Mouse (Mus musculus) embryonic stem cell, embryonic (primary cell): ENCODE data around the gene Gm26897.

Experiments used
- CTCF ChIA-PET, 4 experiments: fragments of 300-600 bp in 2 of 4; fragments of 350-600 bp in 2 of 4; sonication (Branson Sonifier 250); formaldehyde crosslinking; loops; one replicate each; lab custom pipeline; 2022; ENCODE audit warnings: inconsistent platforms in 2 of 4; lab: Charles Lee
- POLR2A ChIA-PET, 4 experiments: fragments of 300-600 bp in 2 of 4; fragments of 350-600 bp in 2 of 4; sonication (Branson Sonifier 250); formaldehyde crosslinking; loops; one replicate each; lab custom pipeline; 2022; ENCODE audit warnings: antibody characterized with exemption in 4 of 4, inconsistent platforms in 1 of 4; lab: Charles Lee

The Gm26897 gene

GRCm38 (mm10) chr5:111733851-111734250 lies at the start of gene Gm26897:
TSS of gene Gm26897 (plus strand) at chr5:111733924.
- ChIA-PET CTCF (interaction anchor here in 1 of 4 experiments (1.0 kb wide), 1 partner anchor 115 kb away, joined by 3 read pairs; no protein-coding TSS in a partner anchor), POLR2A (interaction anchor here in 2 of 4 experiments (0.7 to 1.9 kb wide), 3 partner anchors 8 to 18 kb away, joined by 3 to 7 read pairs (median 3); no protein-coding TSS in a partner anchor)

DNA sequence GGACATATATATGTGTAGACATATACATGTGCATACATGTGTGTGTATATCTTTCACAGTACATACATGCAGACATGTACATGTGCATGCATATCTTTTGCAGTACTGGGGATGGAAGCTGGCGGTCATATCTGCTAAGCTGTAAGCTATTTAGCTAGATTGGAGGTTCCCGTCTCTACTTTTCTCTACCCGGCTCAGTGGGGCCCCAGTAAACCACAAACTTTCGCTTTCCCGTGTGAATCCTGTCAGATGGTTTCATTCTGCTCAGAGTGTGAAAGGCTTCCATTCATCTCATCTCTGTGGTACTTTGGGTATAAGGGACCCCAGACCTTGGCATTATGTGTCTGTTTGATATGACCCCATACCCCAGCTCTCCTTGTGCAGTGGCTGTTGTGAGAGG lies 46.4 kb upstream of the Gm26897 start:
- ChIA-PET POLR2A (no interaction called here), CTCF (no interaction called here)

GRCm38 (mm10) chr5:111688584-111688983 lies 45.1 kb upstream of the Gm26897 start:
- CTCF ChIA-PET, result interaction anchor here in 1 of 4 experiments (0.5 kb wide), 1 partner anchor 109 kb away, joined by 3 read pairs; no protein-coding TSS in a partner anchor
- POLR2A ChIA-PET, result no interaction called here

DNA sequence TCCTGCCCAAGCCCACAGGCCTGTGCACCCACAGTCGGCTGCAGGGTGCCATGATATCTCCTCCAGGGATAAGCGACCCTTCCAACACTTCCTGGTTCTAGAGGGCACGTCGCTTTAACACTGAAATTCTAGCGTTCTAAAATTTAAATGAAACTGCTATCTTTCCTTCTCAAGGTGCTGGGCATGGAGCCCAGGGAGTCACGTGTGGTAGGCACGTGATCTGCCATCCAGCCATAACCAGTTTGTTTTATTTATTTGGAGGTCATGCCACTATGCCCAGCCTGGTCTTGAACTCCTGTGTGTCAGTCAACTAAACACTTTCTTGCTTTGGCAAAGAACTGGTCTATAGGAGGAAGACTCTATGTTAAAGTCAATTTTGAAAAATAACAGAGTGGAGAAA lies 35.7 kb upstream of the Gm26897 start:
- ChIA-PET POLR2A (no interaction called here), CTCF (no interaction called here)

GRCm38 (mm10) chr5:111699711-111700303 lies 33.9 kb upstream of the Gm26897 start:
- ChIA-PET CTCF (interaction anchor here in 1 of 4 experiments (0.6 to 1.1 kb wide), 2 partner anchors 169 to 285 kb away, joined by 3 to 12 read pairs; no protein-coding TSS in a partner anchor), POLR2A (no interaction called here)

DNA sequence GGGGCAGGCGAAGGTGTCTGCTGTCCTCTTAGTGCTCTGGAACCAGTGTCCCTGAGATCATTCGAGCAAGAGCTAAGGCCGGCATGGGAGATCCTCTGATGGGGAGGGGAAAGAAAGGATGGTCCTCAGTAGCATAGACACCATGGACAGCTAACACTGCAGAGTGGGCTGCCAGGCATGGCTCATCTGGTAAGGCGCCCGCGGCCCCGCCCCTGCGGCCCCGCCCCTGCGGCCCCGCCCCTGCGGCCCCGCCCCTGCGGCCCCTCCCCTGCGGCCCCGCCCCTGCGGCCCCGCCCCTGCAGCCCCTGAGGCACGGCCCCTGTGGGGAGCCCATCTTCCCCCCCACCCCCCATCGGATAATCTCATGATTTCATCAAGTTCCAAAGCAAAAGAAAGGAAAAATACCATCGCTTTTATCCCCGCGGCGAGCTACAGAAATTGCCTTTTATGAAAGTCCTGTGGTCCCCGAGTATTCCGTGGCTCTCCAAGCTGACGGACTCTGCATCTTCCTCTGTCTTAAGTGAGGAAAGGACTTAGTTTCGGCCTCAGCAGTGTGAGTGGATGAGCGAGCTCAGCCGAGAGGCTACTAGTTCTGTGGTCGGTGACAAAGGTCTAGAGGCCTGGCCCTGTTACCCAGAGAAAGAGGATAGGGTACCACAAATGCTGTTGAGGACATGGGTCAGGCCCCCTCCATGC lies 31.9 kb upstream of the Gm26897 start:
- CTCF ChIA-PET, result interaction anchor here in 1 of 4 experiments (0.6 kb wide), 1 partner anchor 30 kb away, joined by 7 read pairs; no protein-coding TSS in a partner anchor
- POLR2A ChIA-PET, result interaction anchor here in 1 of 4 experiments (0.6 kb wide), 1 partner anchor 36 kb away, joined by 4 read pairs; no protein-coding TSS in a partner anchor

DNA sequence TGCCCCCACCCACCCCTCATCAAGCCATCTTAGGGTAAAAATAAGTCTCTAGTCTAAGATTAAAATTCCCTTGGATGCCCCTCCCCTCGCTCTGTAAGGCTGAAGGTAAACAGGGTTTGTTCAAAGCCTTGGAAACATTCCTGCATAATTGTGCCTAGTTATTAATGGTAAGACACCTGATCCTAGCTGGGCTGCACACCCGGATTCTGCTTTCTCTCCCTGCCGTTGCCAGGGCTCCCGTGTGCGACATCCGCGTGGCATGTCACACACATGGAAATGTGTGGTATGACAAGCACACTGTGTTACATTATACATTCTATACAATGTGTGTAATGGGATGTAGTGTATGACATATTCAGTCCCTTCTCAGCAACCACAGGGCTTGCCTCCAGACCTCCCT lies 30.1 kb upstream of the Gm26897 start:
- POLR2A ChIA-PET, result no interaction called here
- CTCF ChIA-PET, result no interaction called here

DNA sequence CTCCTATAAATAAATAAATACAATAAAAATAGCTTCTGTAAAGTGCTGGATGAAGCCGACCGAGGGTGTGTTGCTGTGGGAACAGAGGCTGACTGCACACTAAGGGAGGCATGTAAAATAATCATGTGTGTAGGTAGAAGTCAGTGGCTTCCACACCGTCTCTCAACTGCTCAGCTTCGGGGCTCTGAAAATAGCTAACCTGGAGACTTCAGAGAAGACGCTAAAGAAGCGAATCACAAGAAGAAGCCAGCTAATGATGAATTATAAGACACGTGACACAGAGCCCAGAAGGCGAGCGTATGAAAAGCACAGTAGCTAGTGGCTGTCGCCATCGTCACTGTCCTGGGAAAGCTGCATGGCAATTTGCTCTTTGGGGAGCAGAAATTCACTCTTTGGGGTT lies 29.4 kb upstream of the Gm26897 start:
- CTCF ChIA-PET, result no interaction called here

DNA sequence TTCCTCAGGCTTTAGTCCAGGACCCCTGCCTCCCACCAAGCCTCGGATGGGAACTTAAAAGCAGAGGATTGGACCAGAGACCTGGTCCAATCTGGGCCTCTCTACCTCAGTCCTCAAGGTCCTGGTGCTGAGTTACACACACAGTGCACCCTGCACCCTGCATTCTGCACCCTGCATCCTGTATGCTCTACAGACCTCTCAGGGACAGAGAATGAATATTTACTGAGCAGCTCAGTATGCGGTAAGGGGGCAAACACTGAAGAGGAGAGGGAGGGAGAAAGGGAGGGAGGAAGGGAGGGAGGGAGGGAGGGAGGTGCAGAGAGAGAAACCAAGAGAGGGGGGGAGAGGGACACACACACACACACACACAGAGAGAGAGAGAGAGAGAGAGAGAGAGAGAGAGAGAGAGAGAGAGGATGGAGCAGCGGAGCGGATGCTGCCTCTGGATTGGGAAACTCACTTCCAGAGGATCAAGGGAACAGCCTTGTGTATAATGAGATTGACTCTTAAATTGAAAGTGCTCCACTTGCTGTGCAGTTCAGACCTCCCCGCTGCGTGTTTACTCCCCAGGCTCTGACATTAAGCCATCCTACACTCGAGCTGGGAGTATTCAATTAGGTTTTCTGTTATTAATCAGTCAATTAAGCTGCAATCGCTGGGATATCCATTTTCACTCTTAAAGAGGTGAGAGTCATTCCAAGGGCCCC lies 24.4 kb upstream of the Gm26897 start:
- POLR2A ChIA-PET, result interaction anchor here in 1 of 4 experiments (0.6 to 1.0 kb wide), 2 partner anchors 15 to 135 kb away, joined by 3 read pairs; no protein-coding TSS in a partner anchor

More for the DNA sequence above, 29.4 kb upstream of the Gm26897 start:
- POLR2A ChIA-PET, result no interaction called here

GRCm38 (mm10) chr5:111719018-111719417 lies 14.7 kb upstream of the Gm26897 start:
- CTCF ChIA-PET, result no interaction called here

More for the DNA sequence above, 24.4 kb upstream of the Gm26897 start:
- CTCF ChIA-PET, result no interaction called here

GRCm38 (mm10) chr5:111720726-111721125 lies 13.0 kb upstream of the Gm26897 start:
- POLR2A ChIA-PET, result interaction anchor here in 1 of 4 experiments (0.6 kb wide), 1 partner anchor 140 kb away, joined by 3 read pairs; no protein-coding TSS in a partner anchor
- CTCF ChIA-PET, result no interaction called here

More at GRCm38 (mm10) chr5:111719018-111719417, 14.7 kb upstream of the Gm26897 start:
- POLR2A ChIA-PET, result no interaction called here

GRCm38 (mm10) chr5:111724713-111725112 lies 9.0 kb upstream of the Gm26897 start:
- CTCF ChIA-PET, result interaction anchor here in 2 of 4 experiments (0.6 to 1.7 kb wide), 3 partner anchors 51 to 310 kb away, joined by 3 to 8 read pairs (median 7); no protein-coding TSS in a partner anchor
- POLR2A ChIA-PET, result interaction anchor here in 2 of 4 experiments (0.9 to 1.3 kb wide), 2 partner anchors 17 kb away, joined by 4 to 5 read pairs; no protein-coding TSS in a partner anchor

- ChIA-PET POLR2A (interaction anchor here in 2 of 4 experiments (0.9 to 1.3 kb wide), 2 partner anchors 16 to 17 kb away, joined by 4 to 5 read pairs; no protein-coding TSS in a partner anchor), CTCF (interaction anchor here in 2 of 4 experiments (0.6 to 1.7 kb wide), 2 partner anchors 50 to 311 kb away, joined by 7 to 8 read pairs; no protein-coding TSS in a partner anchor)
Measured at GRCm38 (mm10) chr5:111725195-111725920, 8.4 kb upstream of the Gm26897 start.

- ChIA-PET CTCF (interaction anchor here (0.5 to 2.2 kb wide), 18 partner anchors 9 to 349 kb away, joined by 3 to 10 read pairs (median 3); no protein-coding TSS in a partner anchor), POLR2A (interaction anchor here in 2 of 4 experiments (0.9 to 1.0 kb wide), 2 partner anchors 108 to 120 kb away, joined by 3 read pairs; no protein-coding TSS in a partner anchor)
Measured at GRCm38 (mm10) chr5:111728411-111728810, 5.3 kb upstream of the Gm26897 start.

- CTCF ChIA-PET, result interaction anchor here in 1 of 4 experiments (0.6 kb wide), 1 partner anchor 1850 kb away, joined by 3 read pairs; no protein-coding TSS in a partner anchor
- POLR2A ChIA-PET, result interaction anchor here in 2 of 4 experiments (0.7 to 1.3 kb wide), 2 partner anchors 9 to 24 kb away, joined by 3 read pairs; no protein-coding TSS in a partner anchor
Measured at GRCm38 (mm10) chr5:111730560-111731167, 3.1 kb upstream of the Gm26897 start.

DNA sequence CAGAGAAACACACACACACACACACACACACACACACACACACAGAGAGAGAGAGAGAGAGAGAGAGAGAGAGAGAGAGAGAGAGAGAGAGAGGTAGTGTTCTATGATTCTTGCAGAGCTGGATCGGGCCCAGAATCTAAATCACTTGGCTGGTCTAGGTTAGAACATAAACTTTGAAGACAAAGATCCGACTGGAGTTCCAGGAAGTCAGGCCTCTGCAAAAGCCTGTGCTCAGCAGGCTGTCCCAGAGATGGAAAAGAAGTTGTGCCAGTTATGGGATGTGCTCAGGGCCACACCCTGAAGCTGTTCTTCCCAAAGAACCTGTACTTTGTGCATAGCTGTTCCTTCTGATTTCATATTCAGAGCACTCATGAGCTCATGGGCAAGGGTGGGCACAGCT lies 1.5 kb upstream of the Gm26897 start:
- ChIA-PET POLR2A (interaction anchor here in 1 of 4 experiments (1.3 to 1.9 kb wide), 2 partner anchors 10 to 23 kb away, joined by 3 to 7 read pairs; no protein-coding TSS in a partner anchor), CTCF (no interaction called here)

DNA sequence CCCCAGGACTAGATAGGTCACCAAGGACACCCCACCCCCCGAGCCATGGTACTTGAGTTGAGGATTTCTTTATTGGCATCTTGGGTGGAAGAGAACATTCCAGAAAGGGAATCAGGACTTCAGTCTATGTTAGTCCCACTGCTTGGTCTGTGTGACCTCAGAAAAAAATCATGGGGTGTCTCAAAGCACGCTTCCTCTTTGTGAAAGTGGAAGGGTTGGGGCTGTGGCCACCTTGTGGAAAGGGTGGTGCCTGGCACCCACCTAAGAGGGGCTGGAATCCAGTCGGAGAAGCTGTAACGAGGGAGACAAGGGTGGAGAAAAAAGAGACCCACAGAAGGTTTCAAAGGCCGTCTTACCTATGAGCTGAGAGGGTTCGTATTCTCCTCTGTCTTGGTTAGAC lies 5.8 kb downstream of the Gm26897 start:
- CTCF ChIA-PET, result interaction anchor here in 1 of 4 experiments (1.2 kb wide), 1 partner anchor 474 kb away, joined by 3 read pairs; no protein-coding TSS in a partner anchor

More for the DNA sequence above, 5.8 kb downstream of the Gm26897 start:
- POLR2A ChIA-PET, result interaction anchor here in 2 of 4 experiments (0.7 to 3.9 kb wide), 6 partner anchors 8 to 344 kb away, joined by 3 to 32 read pairs (median 4); no protein-coding TSS in a partner anchor
